Mouse (Mus musculus) liver, embryonic 14.5 days (tissue): ENCODE data around the gene Acacb. TPM values are rescaled to one million over a fixed set of nuclear protein-coding genes. Genes with fewer than 3 reads are reported as not detected.

ENCODE experiments used
- ATAC-seq: fragments of 200-750 bp; cut with Nextera tagmentation; 2 replicates; pipeline ENCODE4 v1.8.0; 2017; ENCODE audit warnings: moderate number of reproducible peaks, mild to moderate bottlenecking, moderate library complexity; ENCODE audit not compliant: insufficient read depth
- DNase-seq, 3 experiments: peaks; one replicate each; pipeline ENCODE4 v3.0.0-alpha.2; 2012 to 2013; ENCODE audit warnings: low read depth in 3 of 3, low spot score in 3 of 3
- H3K27ac ChIP-seq: fragments of 300-500 bp; sonication (generic); 2 replicates; pipeline ENCODE4 v1.5.1; 2014; ENCODE audit warnings: moderate library complexity, mild to moderate bottlenecking, control low read depth, inconsistent platforms
- H3K27me3 ChIP-seq: fragments of 300-500 bp; sonication (generic); 2 replicates; pipeline ENCODE4 v1.6.1; 2014; ENCODE audit warnings: mild to moderate bottlenecking, low read length, moderate library complexity; ENCODE audit not compliant: control insufficient read depth, insufficient read depth
- H3K36me3 ChIP-seq: fragments of 300-500 bp; sonication (generic); replicated peaks from 2 replicates; pipeline ENCODE4 v1.6.1; 2014; ENCODE audit warnings: low read depth; ENCODE audit not compliant: control insufficient read depth, insufficient read depth
- H3K4me1 ChIP-seq, 2 experiments: fragments of 200-500 bp in 1 of 2; fragments of 300-500 bp in 1 of 2; sonication (generic) in 1 of 2; replicated peaks; 2 replicates each; pipeline ENCODE4 v1.6.1; 2012 to 2014; ENCODE audit warnings: antibody characterized with exemption in 1 of 2, inconsistent platforms in 1 of 2, low read length in 1 of 2; ENCODE audit not compliant: control insufficient read depth in 2 of 2, insufficient read depth in 2 of 2
- H3K4me2 ChIP-seq: fragments of 300-500 bp; sonication (generic); 2 replicates; pipeline ENCODE4 v1.6.1; 2014; ENCODE audit warnings: low read depth, mild to moderate bottlenecking, control low read depth, moderate library complexity
- H3K4me3 ChIP-seq, 2 experiments: fragments of 200-500 bp in 1 of 2; fragments of 300-500 bp in 1 of 2; sonication (generic) in 1 of 2; 2 replicates each; pipeline ENCODE4 v1.5.1; 2012 to 2014; ENCODE audit warnings: low read depth in 2 of 2, low read length in 2 of 2, mild to moderate bottlenecking in 2 of 2, control low read depth in 1 of 2, inconsistent platforms in 1 of 2, moderate library complexity in 1 of 2; ENCODE audit not compliant: insufficient read depth in 1 of 2
- H3K9ac ChIP-seq: fragments of 300-500 bp; sonication (generic); replicated peaks from 2 replicates; pipeline ENCODE4 v1.6.1; 2014; ENCODE audit warnings: mild to moderate bottlenecking, control low read depth, moderate library complexity
- H3K9me3 ChIP-seq: fragments of 300-500 bp; sonication (generic); 2 replicates; pipeline ENCODE4 v1.6.1; 2016; ENCODE audit warnings: low read length, mixed read lengths; ENCODE audit not compliant: control insufficient read depth
- CTCF ChIP-seq: IDR thresholded peaks from 2 replicates; pipeline ENCODE4 v1.5.1; 2016; ENCODE audit warnings: antibody characterized with exemption, low read depth, control low read depth
- EP300 ChIP-seq: IDR thresholded peaks from 2 replicates; pipeline ENCODE4 v1.6.1; 2016; ENCODE audit warnings: antibody characterized with exemption, low read depth
- WGBS: fragments of 180-500 bp; shearing (Covaris S2); extraction: QIAGEN DNeasy Blood & Tissue Kit; methylation state at CpG from one replicate; pipeline ENCODE4 v1.1.7; 2014; ENCODE audit not compliant: insufficient replicate concordance; 5-methylcytosine and 5-hydroxymethylcytosine counted together
- polyA plus RNA-seq, 2 experiments: library from polyadenylated mRNA; depleted of rRNA in 1 of 2; stranded (reverse) in 1 of 2; unstranded in 1 of 2; fragments of >200 nt; fragmentation: Nextera tagmentation in 1 of 2; extraction: Ambion mirVana in 1 of 2; gene quantifications; 2 replicates each; pipeline versions ENCODE4 v1.2.1 to v1.2.3; 2012 to 2014

Gene Acacb
- polyA plus RNA-seq, 2 experiments = 0.22 to 0.44 TPM

DNA sequence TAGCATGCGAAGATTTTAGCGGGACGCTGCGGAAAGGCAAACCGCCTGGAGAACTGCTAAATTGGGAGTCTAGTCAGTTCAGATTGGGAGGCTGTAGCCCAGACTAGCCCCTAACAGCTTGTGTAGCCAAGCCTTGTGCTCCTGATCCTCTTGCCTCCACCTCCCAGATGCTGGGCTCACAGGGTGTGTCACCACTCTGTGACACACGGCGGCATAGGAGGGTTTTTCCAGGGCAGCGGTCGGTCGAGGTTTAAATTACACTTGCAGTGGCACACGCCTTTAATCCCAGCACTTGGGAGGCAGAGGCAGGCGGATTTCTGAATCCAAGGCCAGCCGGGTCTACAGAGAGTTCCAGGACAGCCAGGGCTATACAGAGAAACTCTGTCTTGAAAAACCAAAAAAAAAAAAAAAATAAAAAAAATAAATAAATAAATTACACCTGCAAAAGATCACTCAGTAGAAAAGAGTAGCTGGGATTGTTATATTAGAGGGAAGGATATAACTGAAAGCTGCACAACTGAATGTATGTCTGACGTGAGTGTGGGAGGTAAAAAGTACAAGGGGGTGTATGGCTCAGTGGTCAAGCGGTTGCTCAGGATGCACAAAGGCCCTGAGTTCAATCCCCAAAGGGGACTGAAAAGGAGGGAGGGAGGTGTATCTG, 16.7 kb upstream of the Acacb start:
- peaks cover 18 to 28% of the 10 kb centered on the region in 2 experiments for H3K4me1 ChIP-seq
- no peaks in the 10 kb centered on the region for H3K9me3 ChIP-seq
- DNase-seq (no peak), ATAC-seq (no peak)
- H3K27me3 ChIP-seq = no peaks in the 10 kb centered on the region
- no peaks in the 10 kb centered on the region for H3K36me3 ChIP-seq
- H3K4me3 ChIP-seq = peak overlapping the region; percentile 57 to 64
- WGBS = 66% methylated on average over 15 of the region's 15 CpGs
- no peak overlapping the region for H3K9ac ChIP-seq
- H3K27ac ChIP-seq = no peak overlapping the region
- TF ChIP-seq EP300 (no peak), CTCF (no peak)
- H3K4me2 ChIP-seq = peak overlapping the region; percentile 82

DNA sequence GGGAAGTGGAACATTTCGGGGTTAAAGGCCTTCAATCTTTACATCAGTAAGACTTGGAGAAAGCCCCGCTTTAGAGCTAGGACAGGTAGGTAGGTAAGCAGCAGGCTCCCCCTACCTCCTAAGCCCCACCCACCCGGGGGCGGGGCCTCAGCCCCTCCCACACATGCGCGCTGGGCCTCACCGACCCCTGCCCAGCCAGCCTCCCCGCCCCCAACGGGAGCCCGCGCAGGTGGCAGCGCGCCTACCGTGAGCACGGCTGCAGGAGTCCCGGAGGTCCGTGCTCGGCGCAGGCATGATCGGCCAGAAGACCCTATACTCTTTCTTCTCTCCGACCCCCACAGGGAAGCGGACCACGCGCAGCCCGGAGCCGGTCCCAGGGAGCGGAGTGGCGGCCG, 16.1 kb upstream of the Acacb start, which contains the start of gene Ung:
Gene Ung, plus strand, starts transcription at position 176 of the 395 bp plus-strand sequence.
- Histone ChIP-seq H3K36me3 (no peaks in the 10 kb centered on the region), H3K4me3 (peak within 1 kb of the TSS; percentile 64 to 65), H3K9me3 (no peaks in the 10 kb centered on the region), H3K4me1 (peaks cover 18 to 28% of the 10 kb centered on the region in 2 experiments), H3K9ac (peak within 1 kb of the TSS; percentile 44), H3K27ac (no peak within 1 kb of the TSS), H3K4me2 (peak within 1 kb of the TSS; percentile 82), H3K27me3 (no peaks in the 10 kb centered on the region)
- WGBS = 3% methylated on average over 29 of the region's 29 CpGs
- ATAC-seq (peak; percentile 22; the same call in 1 of the 2 replicates), DNase-seq (peak in 1 of 3 experiments; percentile 26)
- TF ChIP-seq CTCF = no peak
- TF ChIP-seq EP300 = no peak

- Histone ChIP-seq H3K27ac (no peak overlapping the region), H3K27me3 (no peaks in the 10 kb centered on the region), H3K4me1 (peaks cover 18 to 28% of the 10 kb centered on the region in 2 experiments), H3K4me3 (peak overlapping the region; percentile 64 to 65), H3K36me3 (no peaks in the 10 kb centered on the region), H3K9me3 (no peaks in the 10 kb centered on the region), H3K4me2 (peak overlapping the region; percentile 82), H3K9ac (peak overlapping the region; percentile 44)
- DNase-seq (peak; percentile 78), ATAC-seq (peak; percentile 93)
- TF ChIP-seq CTCF (no peak), EP300 (peak; percentile 65)
- under 1% methylated on average over 86 of the region's 87 CpGs for WGBS
These were observed 15.4 kb upstream of the Acacb start for GRCm38 (mm10) chr5:114130698-114131520.

DNA sequence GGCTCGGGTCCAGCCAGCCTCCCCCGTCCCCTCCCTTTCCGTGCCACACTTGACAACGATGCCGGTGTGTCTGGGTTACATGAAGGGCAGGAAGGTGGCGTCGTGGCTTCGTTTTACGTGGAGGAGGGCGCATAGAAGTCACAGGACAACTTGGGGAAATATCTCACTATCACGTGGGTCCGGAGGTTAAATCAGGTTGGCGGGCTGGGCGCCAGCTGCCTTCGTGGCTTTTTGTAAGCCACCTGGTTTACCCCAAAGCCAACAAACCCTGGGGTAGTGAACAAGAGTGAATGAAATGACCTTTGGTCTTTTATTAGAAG, 14.9 kb upstream of the Acacb start:
- H3K4me2 ChIP-seq = peak overlapping the region; percentile 82
- H3K9me3 ChIP-seq = no peaks in the 10 kb centered on the region
- peaks cover 13 to 27% of the 10 kb centered on the region in 2 experiments for H3K4me1 ChIP-seq
- H3K27ac ChIP-seq = no peak overlapping the region
- peak in 1 of 3 experiments; percentile 49 for DNase-seq
- peak overlapping the region; percentile 44 for H3K9ac ChIP-seq
- H3K36me3 ChIP-seq = peaks cover 6% of the 10 kb centered on the region
- H3K4me3 ChIP-seq = peak overlapping the region; percentile 64 to 65
- under 1% methylated on average over 15 of the region's 15 CpGs for WGBS
- no peaks in the 10 kb centered on the region for H3K27me3 ChIP-seq
- ATAC-seq = no peak
- TF ChIP-seq CTCF (no peak), EP300 (no peak)

GRCm38 (mm10) chr5:114132841-114133240, 13.5 kb upstream of the Acacb start:
- peaks cover 9 to 23% of the 10 kb centered on the region in 2 experiments for H3K4me1 ChIP-seq
- no peak for TF ChIP-seq CTCF
- no peak for TF ChIP-seq EP300

More at GRCm38 (mm10) chr5:114132841-114133240, 13.5 kb upstream of the Acacb start:
- Histone ChIP-seq H3K27ac (no peak overlapping the region), H3K9me3 (no peaks in the 10 kb centered on the region), H3K9ac (no peak overlapping the region), H3K4me2 (no peak overlapping the region), H3K27me3 (no peaks in the 10 kb centered on the region), H3K4me3 (no peak overlapping the region), H3K36me3 (peaks cover 9% of the 10 kb centered on the region)
- WGBS = 77% methylated on average over 6 of the region's 6 CpGs
- ATAC-seq = no peak
- DNase-seq = no peak
